Mouse (Mus musculus) heart, adult 11 months (tissue): ENCODE measurements around the gene Speg.

Source experiments
- DNase-seq: peaks from one replicate; pipeline ENCODE4 v3.0.0; 2022

The Speg gene

DNA sequence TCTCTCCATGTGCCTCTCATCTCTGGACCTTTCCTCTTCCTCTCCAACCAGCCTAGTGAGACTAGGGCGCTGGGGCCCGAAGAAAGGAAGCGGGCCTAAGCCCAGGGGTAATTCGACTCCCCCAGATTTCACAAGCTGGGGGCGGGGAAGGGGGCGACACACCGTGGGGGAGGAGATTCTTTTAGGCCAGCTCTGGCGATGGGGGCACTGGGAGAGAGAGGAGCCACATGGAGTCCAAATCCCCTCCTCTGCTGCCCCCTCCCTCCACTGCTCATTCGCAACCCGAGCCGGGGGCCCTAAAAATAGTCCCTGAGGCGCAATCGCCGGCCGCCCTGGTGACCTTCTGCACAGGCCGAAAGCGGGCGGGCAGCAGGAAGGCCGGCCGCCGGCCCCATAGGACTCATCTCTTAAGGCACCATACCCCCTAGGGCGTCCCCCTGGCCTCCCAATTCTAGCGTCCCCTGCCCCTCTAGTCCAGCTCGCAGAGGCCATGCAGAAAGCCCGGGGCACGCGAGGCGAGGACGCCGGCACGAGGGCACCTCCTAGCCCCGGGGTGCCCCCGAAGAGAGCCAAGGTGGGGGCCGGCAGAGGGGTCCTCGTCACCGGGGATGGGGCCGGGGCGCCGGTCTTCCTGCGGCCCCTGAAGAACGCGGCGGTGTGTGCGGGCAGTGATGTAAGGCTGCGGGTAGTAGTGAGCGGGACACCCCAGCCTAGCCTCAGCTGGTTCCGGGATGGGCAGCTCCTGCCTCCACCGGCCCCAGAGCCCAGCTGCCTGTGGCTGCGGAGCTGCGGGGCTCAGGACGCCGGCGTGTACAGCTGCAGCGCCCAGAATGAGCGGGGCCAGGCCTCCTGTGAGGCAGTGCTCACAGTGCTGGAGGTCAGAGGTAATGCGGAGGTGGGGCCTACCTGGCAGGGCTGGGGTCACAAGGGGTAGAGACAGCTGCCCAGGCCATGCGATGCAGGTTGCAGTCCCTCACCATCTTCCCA, at the start of gene Speg:
Speg (plus strand) TSS at position 348 of the 987 bp plus-strand sequence.
- peak; percentile 96 for DNase-seq

- no peak for DNase-seq
Observed at GRCm38 (mm10) chr1:75327461-75327860, 47.6 kb upstream of the Speg start.

GRCm38 (mm10) chr1:75331271-75331670, 43.8 kb upstream of the Speg start:
- peak; percentile 90 for DNase-seq

GRCm38 (mm10) chr1:75336461-75336860, 38.6 kb upstream of the Speg start:
- peak; percentile 58 for DNase-seq

DNA sequence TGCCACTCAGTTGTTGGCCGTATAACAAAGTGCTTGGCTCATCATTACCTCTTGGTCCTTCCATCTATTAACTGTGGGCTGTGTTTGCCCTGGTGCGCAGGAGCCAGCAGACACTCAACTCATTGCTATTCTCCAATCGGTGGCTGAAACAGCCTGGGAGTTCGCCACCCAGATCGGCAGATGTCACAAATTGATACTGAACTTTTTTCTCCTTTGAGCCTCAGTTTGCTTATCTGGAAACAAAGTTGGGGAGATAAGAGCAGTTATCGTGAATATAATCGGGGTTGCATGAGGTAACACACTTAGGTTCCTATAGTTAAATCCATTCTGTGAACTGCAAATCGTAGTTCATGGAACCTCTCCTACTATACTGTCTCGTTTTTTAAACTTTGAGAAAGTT, 38.0 kb upstream of the Speg start:
- DNase-seq = peak; percentile 49

GRCm38 (mm10) chr1:75338091-75338694, 36.9 kb upstream of the Speg start:
- DNase-seq = peak; percentile 88

DNA sequence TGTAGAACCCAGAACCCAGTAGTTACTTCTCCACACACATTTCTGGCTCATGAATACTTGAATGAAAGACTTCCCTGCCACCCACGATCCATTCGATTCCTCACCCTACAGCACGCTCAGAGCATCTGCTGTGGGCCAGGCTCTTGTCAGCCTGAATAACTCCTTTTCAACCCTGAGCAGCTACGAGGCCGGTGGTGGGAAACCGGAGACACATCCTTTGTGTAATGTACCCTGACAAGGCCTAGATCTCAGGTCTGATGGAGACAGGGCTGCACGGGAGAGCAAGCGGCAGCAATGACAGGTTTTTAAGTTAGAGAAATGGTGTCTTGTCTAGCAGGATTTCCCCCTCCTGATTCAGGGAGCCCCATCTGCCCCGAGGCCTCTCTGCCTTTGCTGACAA, 35.8 kb upstream of the Speg start:
- peak; percentile 88 for DNase-seq

DNA sequence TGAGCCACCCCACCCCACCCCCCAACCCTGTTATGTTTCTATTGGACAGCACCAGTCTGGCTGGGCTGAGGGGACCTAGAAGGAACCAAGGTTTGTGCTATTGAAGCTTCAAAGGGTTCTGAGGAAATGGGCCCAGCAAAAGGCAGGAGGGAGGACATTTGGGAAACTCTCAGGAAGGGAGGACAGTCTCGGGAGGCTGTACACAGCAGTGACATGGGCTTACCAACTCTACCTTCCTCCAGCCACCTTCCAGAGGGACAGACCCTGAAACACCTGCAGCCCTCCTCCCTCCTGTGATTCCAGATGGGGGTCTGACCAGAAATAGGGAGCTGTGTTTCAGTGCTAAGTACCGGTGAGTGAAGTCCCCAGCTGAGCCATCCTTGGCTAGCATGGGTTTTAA, 34.6 kb upstream of the Speg start:
- DNase-seq = peak; percentile 55

DNA sequence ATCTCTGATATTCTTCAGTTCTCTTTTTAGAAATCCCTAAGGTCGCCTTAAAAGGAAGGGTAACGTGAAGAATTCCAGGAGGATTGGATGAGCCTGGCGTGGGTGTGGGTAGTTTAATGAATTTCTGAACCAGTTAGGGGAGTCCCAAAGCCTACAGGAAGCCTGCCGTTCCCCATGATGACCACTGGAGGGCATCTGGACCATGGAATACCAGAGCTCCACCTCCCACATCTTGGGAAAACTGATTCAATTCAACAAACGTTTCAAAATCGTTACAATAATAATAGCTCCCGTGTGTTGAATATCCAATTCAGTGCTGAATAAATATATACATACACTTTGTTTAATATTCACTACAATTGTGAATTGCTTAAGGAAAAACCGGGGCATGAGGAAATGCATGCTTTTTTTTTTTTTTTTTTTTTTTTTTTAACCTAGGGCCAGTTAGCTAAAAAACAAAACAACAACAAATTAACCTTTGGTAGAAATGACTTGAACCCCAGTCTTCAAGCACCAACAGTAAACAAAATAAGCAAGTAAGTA, 32.2 kb upstream of the Speg start:
- DNase-seq = peak; percentile 96

- peak; percentile 94 for DNase-seq
Observed at GRCm38 (mm10) chr1:75344291-75345035, 30.6 kb upstream of the Speg start.

GRCm38 (mm10) chr1:75345036-75345935, 29.8 kb upstream of the Speg start:
- DNase-seq = peak; percentile 93

DNA sequence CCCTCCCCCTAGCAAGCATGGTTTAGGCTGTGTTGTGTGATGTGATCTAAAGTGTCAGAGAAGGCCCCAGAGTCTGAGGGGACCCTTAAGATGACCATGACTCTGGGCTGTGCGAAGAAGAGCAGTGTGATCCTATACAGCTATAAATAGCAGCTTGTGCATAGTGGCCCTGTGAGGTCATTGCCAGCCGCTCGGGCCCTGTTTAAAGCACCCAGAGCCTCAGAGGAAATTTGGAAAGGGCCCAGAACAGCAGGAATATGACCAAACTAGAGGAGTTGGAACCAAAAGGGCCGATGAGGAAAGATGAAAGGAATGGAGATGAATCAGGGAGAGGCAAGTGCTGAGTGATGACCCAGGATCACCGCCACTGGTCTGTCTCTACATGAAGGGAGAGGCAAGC, 27.8 kb upstream of the Speg start:
- DNase-seq = peak; percentile 93

DNA sequence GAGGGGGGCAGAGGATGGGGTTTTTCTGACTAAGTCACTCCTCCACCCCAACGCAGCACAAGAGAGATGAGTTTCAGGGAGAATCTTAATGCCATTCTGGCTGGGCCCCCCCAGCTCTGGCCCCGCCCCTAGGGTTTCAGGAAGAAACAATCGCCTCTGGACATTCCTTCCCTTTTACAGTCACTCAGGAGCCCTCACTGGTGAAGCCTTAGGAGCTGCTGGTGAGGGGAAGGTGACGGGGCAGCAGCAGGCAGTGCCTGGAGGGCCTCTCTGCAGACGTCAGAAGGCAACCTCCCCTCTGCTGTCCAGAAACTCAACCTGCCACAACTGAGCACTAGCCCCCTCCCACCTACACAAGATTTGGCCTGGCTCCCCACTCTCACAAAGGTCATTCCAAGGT, 25.8 kb upstream of the Speg start:
- DNase-seq = no peak

GRCm38 (mm10) chr1:75357261-75357660, 17.8 kb upstream of the Speg start:
- DNase-seq = peak; percentile 93

DNA sequence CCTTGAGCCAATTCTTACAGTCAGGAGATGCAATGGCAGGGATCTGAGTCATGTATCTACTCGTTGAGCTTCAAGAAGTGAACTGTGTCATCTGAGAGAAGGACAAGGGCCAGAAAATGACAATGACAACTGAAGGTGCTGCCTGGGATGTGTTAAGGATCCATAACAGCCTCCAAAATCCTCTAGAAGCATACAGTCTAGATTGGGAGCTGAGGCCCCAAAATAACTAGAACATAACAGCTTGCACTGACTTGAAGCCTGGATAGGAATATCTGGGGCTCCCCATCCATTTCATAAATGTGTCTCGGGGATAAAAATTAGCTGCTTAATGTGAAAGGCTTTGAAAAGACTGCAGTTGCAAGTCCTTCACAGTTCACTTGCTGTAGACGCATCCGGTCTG, 17.1 kb upstream of the Speg start:
- DNase-seq = no peak

DNA sequence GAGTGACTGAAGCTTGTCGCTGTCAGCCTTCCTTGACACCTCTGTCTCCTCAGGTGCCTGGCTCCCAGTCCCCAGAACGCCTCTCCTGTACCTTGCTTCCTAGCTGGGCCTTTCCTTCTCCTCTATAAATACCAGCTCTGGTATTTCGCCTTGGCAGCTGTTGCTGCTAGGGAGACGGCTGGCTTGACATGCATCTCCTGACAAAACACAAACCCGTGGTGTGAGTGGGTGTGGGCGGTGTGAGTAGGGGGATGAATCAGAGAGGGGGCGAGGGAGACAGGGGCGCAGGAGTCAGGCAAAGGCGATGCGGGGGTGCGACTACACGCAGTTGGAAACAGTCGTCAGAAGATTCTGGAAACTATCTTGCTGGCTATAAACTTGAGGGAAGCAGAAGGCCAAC, 15.8 kb upstream of the Speg start:
- DNase-seq = peak; percentile 97

DNA sequence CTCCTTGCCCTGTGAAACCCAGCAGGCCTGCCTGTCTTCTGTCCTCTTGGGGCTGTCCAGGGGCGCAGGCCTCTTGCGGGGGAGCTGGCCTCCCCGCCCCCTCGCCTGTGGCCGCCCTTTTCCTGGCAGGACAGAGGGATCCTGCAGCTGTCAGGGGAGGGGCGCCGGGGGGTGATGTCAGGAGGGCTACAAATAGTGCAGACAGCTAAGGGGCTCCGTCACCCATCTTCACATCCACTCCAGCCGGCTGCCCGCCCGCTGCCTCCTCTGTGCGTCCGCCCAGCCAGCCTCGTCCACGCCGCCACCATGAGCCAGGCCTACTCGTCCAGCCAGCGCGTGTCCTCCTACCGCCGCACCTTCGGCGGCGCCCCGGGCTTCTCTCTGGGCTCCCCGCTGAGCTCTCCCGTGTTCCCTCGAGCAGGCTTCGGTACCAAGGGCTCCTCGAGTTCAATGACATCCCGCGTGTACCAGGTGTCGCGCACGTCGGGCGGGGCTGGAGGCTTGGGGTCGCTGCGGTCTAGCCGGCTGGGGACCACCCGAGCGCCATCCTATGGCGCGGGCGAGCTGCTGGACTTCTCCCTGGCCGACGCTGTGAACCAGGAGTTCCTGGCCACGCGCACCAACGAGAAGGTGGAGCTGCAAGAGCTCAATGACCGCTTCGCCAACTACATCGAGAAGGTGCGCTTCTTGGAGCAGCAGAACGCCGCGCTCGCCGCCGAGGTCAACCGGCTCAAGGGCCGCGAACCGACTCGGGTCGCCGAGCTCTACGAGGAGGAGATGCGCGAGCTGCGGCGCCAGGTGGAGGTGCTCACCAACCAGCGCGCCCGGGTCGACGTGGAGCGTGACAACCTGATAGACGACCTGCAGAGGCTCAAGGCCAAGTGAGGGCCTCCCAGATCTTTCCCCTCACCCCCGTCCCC, 14.7 kb upstream of the Speg start, which contains the start of gene Des:
Des (plus strand) TSS at position 218 of the 920 bp plus-strand sequence.
- peak; percentile 99 for DNase-seq

- no peak for DNase-seq
Observed at GRCm38 (mm10) chr1:75361123-75361522, 14.0 kb upstream of the Speg start.

- DNase-seq = peak; percentile 97
Observed at GRCm38 (mm10) chr1:75361750-75362149, 13.3 kb upstream of the Speg start.

- no peak for DNase-seq
Observed at GRCm38 (mm10) chr1:75363868-75364267, 11.2 kb upstream of the Speg start.
